Mouse (Mus musculus) inflammation-experienced regulatory T-cells, adult 16 weeks (primary cell): ENCODE data around the gene Trim47. TPM values are rescaled to one million over a fixed set of nuclear protein-coding genes. Genes with fewer than 3 reads are reported as not detected.

Source experiments
- polyA plus RNA-seq: library from polyadenylated mRNA; unstranded; fragments of 100-300 nt; shearing (Covaris generic); gene quantifications from one replicate; pipeline ENCODE4 v1.2.1, GENCODE M21; 2017

Gene Trim47
- 0.32 TPM for polyA plus RNA-seq

GRCm38 (mm10) chr11:116127156-116127980, at the start of gene Trim47:
Gene Trim47, minus strand, starts transcription at chr11:116127210.

GRCm38 (mm10) chr11:116167884-116168439, 41.0 kb upstream of the Trim47 start, which contains the start of gene Fbf1:
Gene Fbf1, minus strand, starts transcription at chr11:116168166.

GRCm38 (mm10) chr11:116138468-116139138, 11.6 kb upstream of the Trim47 start, which contains the start of gene Mrpl38:
Gene Mrpl38, minus strand, starts transcription at chr11:116138868.

GRCm38 (mm10) chr11:116130488-116131205, 3.6 kb upstream of the Trim47 start, which contains the start of gene Trim65:
Gene Trim65, minus strand, starts transcription at chr11:116131128.

GRCm38 (mm10) chr11:116086258-116087193, 40.5 kb downstream of the Trim47 start, which contains the start of gene Wbp2:
Gene Wbp2, minus strand, starts transcription at chr11:116086995.

GRCm38 (mm10) chr11:116077446-116078204, 49.4 kb downstream of the Trim47 start, which contains the start of gene Unc13d:
Gene Unc13d, minus strand, starts transcription at chr11:116077961.

Other genes with a start within 250 kb of the Trim47 start
- 0.37 TPM for gene Smim5, start 227.2 kb downstream of the Trim47 start, polyA plus RNA-seq
- 1.3 TPM for gene Smim6, start 215.2 kb downstream of the Trim47 start, polyA plus RNA-seq
- 43.4 TPM for gene Sap30bp, start 193.9 kb downstream of the Trim47 start, polyA plus RNA-seq
- gene Recql5, start 193.7 kb downstream of the Trim47 start, polyA plus RNA-seq = 27.8 TPM
- not detected for gene Itgb4, start 152.5 kb downstream of the Trim47 start, polyA plus RNA-seq
- gene Galk1, start 114.5 kb downstream of the Trim47 start, polyA plus RNA-seq = 40.4 TPM
- gene H3f3b, start 99.2 kb downstream of the Trim47 start, polyA plus RNA-seq = 1,346 TPM
- gene Unk, start 96.9 kb downstream of the Trim47 start, polyA plus RNA-seq = 56.5 TPM
- 202 TPM for gene Unc13d, start 49.2 kb downstream of the Trim47 start, polyA plus RNA-seq
- gene Wbp2, start 40.2 kb downstream of the Trim47 start, polyA plus RNA-seq = 214 TPM
- 9.8 TPM for gene Trim65, start 3.9 kb upstream of the Trim47 start, polyA plus RNA-seq
- gene Mrpl38, start 11.7 kb upstream of the Trim47 start, polyA plus RNA-seq = 91.0 TPM
- 10.1 TPM for gene Fbf1, start 41.0 kb upstream of the Trim47 start, polyA plus RNA-seq
- gene Ten1, start 71.6 kb upstream of the Trim47 start, polyA plus RNA-seq = 62.6 TPM
- 24.7 TPM for gene Acox1, start 71.8 kb upstream of the Trim47 start, polyA plus RNA-seq
- 0.12 TPM for gene Evpl, start 110.9 kb upstream of the Trim47 start, polyA plus RNA-seq
- 91.6 TPM for gene Srp68, start 147.0 kb upstream of the Trim47 start, polyA plus RNA-seq
- not detected for gene Galr2, start 153.7 kb upstream of the Trim47 start, polyA plus RNA-seq
- gene Exoc7, start 180.0 kb upstream of the Trim47 start, polyA plus RNA-seq = 102 TPM
- gene Foxj1, start 208.2 kb upstream of the Trim47 start, polyA plus RNA-seq = 0.11 TPM